Mouse (Mus musculus) left cerebral cortex, adult 2 months (tissue): ENCODE results near the gene Hinfp. TPM values are rescaled to one million over a fixed set of nuclear protein-coding genes. Genes with fewer than 3 reads are reported as not detected.

ENCODE experiments used
- DNase-seq, 2 experiments: peaks; one replicate each; pipeline ENCODE4 v3.0.0; 2021 to 2022; ENCODE audit warnings: low spot score in 2 of 2, mixed read lengths in 1 of 2; ENCODE audit errors: extremely low spot score in 1 of 2
- H3K27ac ChIP-seq: fragments of 200-600 bp; 2 replicates; pipeline ENCODE4 v1.8.1; 2022
- H3K4me3 ChIP-seq: fragments of 200-600 bp; 2 replicates; pipeline ENCODE4 v1.8.1; 2022
- CTCF ChIP-seq: fragments of 200-600 bp; IDR thresholded peaks from 2 replicates; pipeline ENCODE4 v1.8.1; 2022; ENCODE audit warnings: antibody characterized with exemption, mild to moderate bottlenecking, moderate library complexity
- intact Hi-C: fragments of 180-260 bp; cut with DNase I; formaldehyde crosslinking; loops from one replicate; pipeline ENCODE4 v1.15.1; 2025
- long read RNA-seq, 2 experiments: library from polyadenylated mRNA; stranded (forward); transcript quantifications; one replicate each; pipeline ENCODE4 v2.0.0; 2021; ENCODE audit warnings: borderline mapping rate in 2 of 2
- total RNA-seq, 2 experiments: library from RNA; stranded (reverse); gene quantifications; 2 replicates each; pipeline ENCODE4 v1.2.3; 2021

Gene Hinfp
- 10 to 100 TPM; 28.9 to 29.3 TPM for total RNA-seq
- long read RNA-seq, experiment 1, full-length matches to known transcripts = 3 of 13 reads
- long read RNA-seq, experiment 1, partial matches to known transcripts = 1 of 13 reads
- long read RNA-seq, experiment 1, other reads (novel, unspliced or antisense) = 9 of 13 reads
- long read RNA-seq, experiment 2, full-length matches to known transcripts = 1 of 9 reads
- long read RNA-seq, experiment 2, partial matches to known transcripts = 2 of 9 reads
- long read RNA-seq, experiment 2, other reads (novel, unspliced or antisense) = 6 of 9 reads

DNA sequence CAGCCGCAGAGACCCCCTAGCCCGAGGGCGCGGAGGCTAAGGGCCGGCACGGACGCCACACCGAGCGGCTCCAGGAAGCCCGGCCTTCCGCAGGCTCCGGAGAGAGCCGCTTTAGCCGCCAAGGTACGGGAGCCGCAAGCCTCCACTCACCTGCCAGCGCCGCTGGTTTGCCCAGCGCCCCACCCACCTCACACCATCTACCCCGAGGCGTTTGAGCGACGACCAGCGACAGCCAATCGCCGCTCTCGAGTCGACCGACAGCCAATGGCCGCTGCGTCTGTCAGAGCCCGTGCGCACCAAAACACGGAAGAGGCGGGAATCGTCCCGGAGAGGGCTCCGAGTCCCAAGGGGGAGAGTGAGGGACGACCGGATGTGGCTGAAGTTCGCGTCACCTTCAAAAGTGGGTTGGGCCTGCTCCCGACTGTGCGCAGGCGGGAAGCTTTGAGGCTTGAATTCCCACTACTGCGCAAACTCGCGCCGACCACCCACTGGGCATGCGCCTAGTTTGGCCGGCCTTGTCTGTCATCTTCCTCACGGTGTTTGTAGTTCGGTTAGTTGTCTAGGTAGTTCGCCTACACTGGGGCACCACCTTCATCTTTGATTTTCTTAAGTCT, at the start of gene Hinfp:
Gene Hinfp (minus strand): TSS at position 206 of the 614 bp plus-strand sequence.
- H3K4me3 ChIP-seq = peak within 1 kb of the TSS; percentile 99
- peak; percentile 97 to 98 for DNase-seq
- intact Hi-C loops = no loop called here
- peak within 1 kb of the TSS; percentile 92 for H3K27ac ChIP-seq
- TF ChIP-seq CTCF = no peak

DNA sequence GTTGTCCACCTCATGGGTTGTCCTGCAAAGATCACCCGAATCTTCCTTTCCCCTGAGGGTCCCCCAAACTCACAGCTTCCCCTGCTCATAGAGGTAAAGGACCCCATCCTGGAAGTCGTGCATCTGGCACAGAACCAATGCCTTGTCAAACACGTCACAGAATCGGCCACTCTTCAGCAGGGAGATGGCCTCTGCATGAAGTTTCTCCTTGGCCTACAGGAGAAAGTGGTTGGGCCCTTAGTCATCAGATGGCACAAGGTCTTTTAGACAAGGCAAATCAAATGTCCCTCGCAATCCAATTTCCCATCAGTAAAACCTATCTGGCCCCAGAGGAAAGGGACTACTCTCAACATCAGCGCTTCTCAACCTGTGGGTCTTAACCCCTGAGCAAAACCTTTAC, 47.7 kb upstream of the Hinfp start:
- no peak for TF ChIP-seq CTCF
- DNase-seq = no peak
- intact Hi-C loops = loop anchor here (5.0 kb wide), 1 partner anchor 34 kb away; no protein-coding TSS in a partner anchor
- no peak overlapping the region for H3K4me3 ChIP-seq
- H3K27ac ChIP-seq = no peak overlapping the region

DNA sequence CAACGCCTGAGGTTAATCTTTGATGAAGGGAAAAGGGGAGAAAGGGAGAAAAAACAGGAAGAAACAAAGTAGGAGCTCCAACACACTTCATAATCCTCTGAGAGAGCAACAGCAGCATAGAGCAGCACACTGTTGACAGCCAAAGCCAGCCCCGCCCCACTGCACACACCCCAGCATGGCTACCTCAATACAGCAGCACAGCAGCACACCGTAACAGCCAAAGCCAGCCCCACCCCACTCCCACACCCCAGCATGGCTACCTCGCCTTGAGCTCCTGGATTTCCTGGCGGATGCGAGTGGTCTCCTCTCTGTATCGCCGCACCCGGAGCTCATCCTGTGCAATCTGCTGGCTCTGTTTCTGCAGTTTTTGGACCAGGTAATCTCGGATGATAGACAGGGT, 46.9 kb upstream of the Hinfp start:
- H3K27ac ChIP-seq = no peak overlapping the region
- H3K4me3 ChIP-seq = no peak overlapping the region
- intact Hi-C loops = loop anchor here (5.0 kb wide), 1 partner anchor 35 kb away; no protein-coding TSS in a partner anchor
- no peak for TF ChIP-seq CTCF
- no peak for DNase-seq

DNA sequence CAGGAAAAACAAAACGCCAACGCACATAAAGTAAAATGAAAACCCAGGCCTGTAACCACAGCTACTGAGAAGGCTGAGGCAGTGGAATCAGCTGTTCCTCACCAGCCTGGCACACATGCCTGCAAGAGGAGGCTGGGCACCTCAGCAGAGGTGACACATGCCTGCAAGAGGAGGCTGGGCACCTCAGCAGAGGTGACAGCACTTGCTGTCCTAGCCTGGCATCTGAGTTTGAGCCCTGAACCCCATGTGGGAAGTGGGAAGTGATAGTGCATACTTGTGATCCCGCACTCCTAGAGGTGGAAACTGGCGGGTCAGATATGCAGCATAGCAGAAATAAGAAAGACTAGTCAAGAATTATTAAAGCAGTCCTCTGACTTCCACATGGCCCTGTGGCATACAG, 45.9 kb upstream of the Hinfp start:
- no peak for TF ChIP-seq CTCF
- intact Hi-C loops = loop anchor here (5.0 kb wide), 1 partner anchor 36 kb away; no protein-coding TSS in a partner anchor

DNA sequence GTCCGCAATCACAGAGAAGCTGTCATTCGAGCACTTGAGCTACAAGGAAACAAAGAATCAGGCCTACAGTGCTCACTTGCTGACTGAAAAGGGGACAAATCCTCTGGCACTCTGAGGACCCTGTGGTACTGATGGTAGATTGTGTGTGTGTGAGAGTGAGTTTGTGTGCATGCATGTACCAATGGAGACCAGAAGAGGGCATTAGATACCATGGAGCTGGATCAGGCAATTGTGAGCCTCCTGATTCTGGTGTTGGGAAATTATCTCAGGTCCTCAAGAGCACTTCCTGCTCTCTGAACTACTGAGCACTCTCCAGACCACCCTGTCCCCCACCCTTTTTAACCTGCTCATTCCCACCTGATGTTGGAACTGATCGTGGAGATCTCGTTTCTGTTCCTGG, 43.1 kb upstream of the Hinfp start:
- no peak; the same call in 1 of the 2 replicates for TF ChIP-seq CTCF
- Histone ChIP-seq H3K4me3 (no peak overlapping the region), H3K27ac (no peak overlapping the region)
- no peak for DNase-seq
- intact Hi-C loops = no loop called here

More for the DNA sequence above, 45.9 kb upstream of the Hinfp start:
- no peak overlapping the region for H3K27ac ChIP-seq
- DNase-seq = no peak
- H3K4me3 ChIP-seq = no peak overlapping the region

DNA sequence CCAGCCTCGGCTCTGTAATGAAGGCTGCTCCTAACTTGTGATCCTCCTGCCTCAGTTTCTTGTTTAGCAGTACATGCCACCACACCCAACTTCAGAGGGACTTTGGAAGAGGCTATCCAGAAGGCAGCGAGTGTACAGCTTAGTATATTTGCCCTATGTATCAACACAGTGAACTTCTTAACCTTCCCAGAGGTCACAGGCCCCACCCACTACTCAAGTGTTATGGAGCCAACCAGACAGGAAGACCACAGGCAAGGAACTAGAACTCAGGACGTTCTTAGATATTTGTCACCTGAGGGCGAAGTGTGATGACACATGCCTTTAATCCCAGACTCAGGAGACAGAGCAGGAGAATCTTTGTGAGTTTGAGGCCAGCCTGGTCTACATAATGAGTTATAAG, 42.1 kb upstream of the Hinfp start:
- intact Hi-C loops = no loop called here
- H3K4me3 ChIP-seq = no peak overlapping the region
- DNase-seq = no peak
- no peak overlapping the region for H3K27ac ChIP-seq
- TF ChIP-seq CTCF = no peak

DNA sequence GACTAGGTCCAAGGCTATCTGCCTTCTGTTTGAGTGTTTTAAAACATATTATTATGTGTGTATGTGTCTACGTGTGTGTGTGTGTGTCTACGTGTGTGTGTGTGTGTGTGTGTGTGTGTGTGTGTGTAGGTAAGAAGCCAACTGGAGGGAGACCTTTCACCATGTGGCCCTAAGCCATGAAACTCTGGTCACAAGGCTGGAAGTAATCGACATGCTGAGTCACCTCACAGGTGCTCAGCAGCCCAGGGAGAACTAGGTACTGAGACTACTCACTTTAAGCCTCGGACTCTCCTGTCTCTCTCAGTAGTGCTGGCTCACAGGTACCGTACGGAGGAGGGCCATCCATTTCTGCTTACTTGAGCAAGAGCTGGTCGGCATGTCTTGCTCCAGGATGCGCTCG, 41.7 kb upstream of the Hinfp start:
- Histone ChIP-seq H3K27ac (no peak overlapping the region), H3K4me3 (no peak overlapping the region)
- TF ChIP-seq CTCF = no peak
- DNase-seq = no peak
- intact Hi-C loops = no loop called here

DNA sequence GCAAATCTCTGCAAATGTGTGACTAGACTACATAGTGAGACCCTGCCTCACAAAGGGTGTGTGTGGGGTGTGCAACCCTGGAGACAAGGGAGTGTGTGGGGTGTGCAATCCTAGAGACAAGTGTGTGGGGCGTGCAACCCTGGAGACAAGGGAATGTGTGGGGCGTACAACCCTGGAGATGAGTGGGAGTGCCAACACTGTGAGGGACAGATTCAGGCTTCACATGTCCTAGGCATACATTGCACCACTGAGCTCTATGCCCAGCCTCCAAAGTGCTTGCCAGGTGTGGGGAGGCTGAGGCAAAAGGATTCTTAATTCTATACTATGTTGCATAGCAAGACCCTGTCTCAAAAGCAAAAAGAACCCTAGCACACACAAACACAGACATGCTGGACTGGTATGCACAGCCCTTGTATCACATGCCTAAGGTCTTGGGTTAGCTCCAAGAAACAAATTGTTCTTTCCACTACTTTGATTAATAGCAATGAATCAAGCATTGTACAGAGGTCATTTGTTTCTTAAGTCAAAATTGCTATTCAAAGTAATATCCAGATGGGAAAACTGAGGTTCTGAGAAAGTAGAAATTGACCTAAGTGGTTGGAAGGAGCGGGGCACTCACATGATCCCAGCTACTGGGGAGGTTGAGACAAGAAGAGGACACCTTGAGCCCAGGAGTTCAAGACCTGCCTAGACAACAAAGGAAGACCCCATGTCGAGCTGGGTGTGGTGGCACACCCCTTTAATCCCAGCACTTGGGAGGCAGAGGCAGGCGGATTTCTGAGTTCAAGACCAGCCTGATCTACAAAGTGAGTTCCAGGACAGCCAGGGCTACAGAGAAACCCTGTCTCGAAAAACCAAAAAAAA, 40.3 kb upstream of the Hinfp start:
- intact Hi-C loops = no loop called here
- no peak for TF ChIP-seq CTCF
- peak overlapping the region; percentile 47; the same call in 1 of the 2 replicates for H3K27ac ChIP-seq
- H3K4me3 ChIP-seq = no peak overlapping the region
- DNase-seq = no peak

DNA sequence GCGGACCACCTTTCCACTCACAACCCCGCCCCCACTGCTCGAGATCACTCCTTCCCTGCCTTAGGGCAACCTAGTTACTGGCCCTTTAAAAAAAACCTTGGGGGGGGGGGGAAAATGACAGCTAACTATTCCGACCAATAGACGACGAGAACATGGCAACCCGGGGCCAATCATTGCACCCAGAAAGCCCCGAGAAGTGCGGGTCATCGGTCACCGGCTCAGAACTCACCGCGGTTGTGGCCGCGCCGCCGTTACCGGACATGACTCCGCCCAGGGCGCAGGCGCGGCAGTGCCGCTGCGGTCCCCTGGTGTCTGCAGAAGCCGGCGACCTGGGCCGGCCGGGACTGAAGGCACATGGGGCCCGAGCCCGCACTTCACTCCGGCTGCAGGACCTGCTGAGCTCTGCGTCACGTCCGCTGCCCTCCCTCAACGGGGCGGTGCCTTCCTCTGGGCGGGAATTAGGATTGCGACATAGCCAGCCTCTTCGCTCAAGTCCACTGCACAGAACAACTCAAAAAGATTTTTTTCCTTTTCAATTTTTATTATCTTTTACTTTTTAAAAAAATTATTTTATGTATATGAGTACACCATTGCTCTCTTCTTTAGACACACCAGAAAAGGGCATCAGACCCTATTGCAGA, 38.4 kb upstream of the Hinfp start, which contains the start of gene Hmbs:
Gene Hmbs (minus strand): TSS at position 448 of the 641 bp plus-strand sequence.
- Histone ChIP-seq H3K4me3 (peak within 1 kb of the TSS; percentile 99), H3K27ac (peak within 1 kb of the TSS; percentile 100)
- peak; percentile 86 to 87 for DNase-seq
- TF ChIP-seq CTCF = no peak
- intact Hi-C loops = no loop called here

DNA sequence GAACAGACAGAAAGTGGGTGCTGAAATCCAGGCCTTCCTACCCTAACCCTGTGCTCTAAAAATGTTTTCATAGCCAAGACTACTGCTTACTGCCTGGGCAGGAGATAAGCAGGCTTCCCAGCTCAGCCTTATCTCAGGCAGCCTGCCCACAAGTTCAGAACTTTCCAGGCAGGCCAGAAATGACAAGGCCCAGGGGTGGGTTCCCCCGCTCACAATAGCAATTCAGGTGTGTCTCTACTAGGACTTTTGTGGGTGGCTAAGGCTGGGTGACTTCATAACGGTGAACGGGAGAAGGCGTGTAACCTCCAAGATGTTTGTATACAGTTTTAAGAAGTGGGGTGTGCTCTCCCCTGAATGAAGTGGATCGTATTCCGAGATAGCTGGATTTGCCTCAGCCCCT, 37.8 kb upstream of the Hinfp start:
- Histone ChIP-seq H3K27ac (peak overlapping the region; percentile 100), H3K4me3 (peak overlapping the region; percentile 99)
- intact Hi-C loops = no loop called here
- DNase-seq = no peak
- no peak for TF ChIP-seq CTCF

DNA sequence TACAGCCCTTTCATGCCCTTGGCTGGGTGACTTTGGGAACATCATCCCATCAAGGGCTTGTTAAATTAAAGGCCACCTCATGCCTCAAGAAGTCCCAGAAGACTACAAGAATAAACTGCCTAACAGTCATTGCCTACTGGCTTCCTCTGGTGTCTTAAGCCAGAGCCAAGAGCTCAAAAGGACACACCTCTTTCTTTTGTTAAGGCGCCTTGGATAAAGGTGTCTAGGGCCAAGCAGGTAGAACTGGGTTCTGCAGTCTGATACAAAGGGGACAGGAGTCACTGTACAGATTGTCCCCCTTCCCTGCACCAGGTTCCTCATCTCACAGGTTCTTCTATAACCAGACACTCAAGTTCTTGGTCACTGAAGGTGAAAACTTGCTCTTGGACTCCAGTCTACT, 37.1 kb upstream of the Hinfp start:
- Histone ChIP-seq H3K27ac (no peak overlapping the region), H3K4me3 (no peak overlapping the region)
- no peak for DNase-seq
- intact Hi-C loops = no loop called here
- no peak for TF ChIP-seq CTCF

DNA sequence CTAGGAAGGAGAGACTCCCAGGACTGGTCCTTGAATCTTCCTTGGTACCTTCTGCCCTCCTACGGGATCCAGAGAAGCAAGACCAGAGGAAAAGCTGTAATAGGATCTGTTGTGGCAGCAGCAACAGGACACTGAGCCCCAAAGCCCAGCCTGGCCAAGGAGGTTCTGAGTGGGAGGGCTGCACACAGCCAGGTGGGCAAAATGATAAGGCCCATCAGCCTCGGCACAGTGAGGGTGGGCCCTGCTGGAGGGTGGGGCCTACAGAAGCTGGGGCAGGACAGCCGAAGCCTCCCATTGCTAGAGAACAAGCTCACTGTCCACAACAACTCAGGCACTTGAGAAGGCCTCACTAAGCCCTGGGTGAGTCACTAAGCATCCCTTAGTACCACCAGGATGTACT, 36.7 kb upstream of the Hinfp start:
- Histone ChIP-seq H3K4me3 (no peak overlapping the region), H3K27ac (no peak overlapping the region)
- intact Hi-C loops = no loop called here
- TF ChIP-seq CTCF = no peak
- DNase-seq = no peak
